Mouse (Mus musculus) cerebellum, adult 2 months (tissue): ENCODE measurements at regions not wholly inside any gene's neighbourhood (a gene's known extent, or its start where the extent isn't known, plus 50 kb on each side); places are given as distances from the start of the nearest gene placed in this dataset.

Source experiments
- CTCF ChIP-seq: fragments of 200-500 bp; IDR thresholded peaks from 2 replicates; pipeline ENCODE4 v1.5.1; 2011; ENCODE audit warnings: low read depth, mild to moderate bottlenecking, control low read depth, low read length, moderate library complexity, borderline replicate concordance; ENCODE audit not compliant: insufficient read depth
- POLR2A ChIP-seq: fragments of 200-500 bp; IDR thresholded peaks from 2 replicates; pipeline ENCODE4 v1.6.1; 2011; ENCODE audit warnings: low read length, control low read depth, borderline replicate concordance; ENCODE audit not compliant: insufficient read depth

GRCm38 (mm10) chr6:51027296-51027695 lies 373.1 kb upstream of the Npvf start:
- no peak for TF ChIP-seq CTCF
- TF ChIP-seq POLR2A: no peak
